Mouse (Mus musculus) G1E (cell line): ENCODE results near the gene Dhrs1.

Experiments used
- CTCF ChIP-seq: IDR thresholded peaks from 2 replicates; pipeline ENCODE4 v1.5.1; 2012; ENCODE audit warnings: low read depth, low read length, inconsistent platforms, mixed read lengths
- GATA1 ChIP-seq: IDR thresholded peaks from 2 replicates; pipeline ENCODE4 v1.6.1; 2012; ENCODE audit warnings: borderline replicate concordance, low read length, inconsistent platforms, mixed read lengths
- POLR2AphosphoS5 ChIP-seq: IDR thresholded peaks from 2 replicates; pipeline ENCODE4 v1.6.1; 2012; ENCODE audit warnings: low read depth, low read length, inconsistent platforms; ENCODE audit not compliant: insufficient replicate concordance

DNA sequence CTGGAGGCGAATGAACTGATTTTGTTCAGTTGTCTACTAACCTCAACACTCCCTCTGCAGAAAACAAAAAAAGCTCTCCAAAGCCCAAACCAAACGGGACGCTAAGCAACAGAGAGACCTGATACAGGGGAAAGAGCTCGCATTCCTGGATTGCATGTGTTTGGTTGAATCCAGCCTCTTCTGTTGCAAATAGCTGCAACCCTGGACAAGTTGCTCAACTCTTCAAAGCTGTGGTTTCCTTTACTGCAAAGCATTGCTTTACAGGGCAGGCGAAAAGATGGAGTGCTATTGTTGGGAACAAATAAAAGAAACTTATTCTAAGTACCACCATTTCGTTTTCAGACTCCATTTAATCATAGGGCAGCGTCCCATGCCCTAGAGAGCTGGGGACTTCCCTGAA, 10.6 kb downstream of the Dhrs1 start:
- no peak for TF ChIP-seq CTCF
- TF ChIP-seq GATA1: no peak
- no peak for TF ChIP-seq POLR2AphosphoS5
